Mouse (Mus musculus) liver, adult 2 months (tissue): ENCODE results near the gene Odf3b.

Source experiments
- CTCF ChIP-seq: fragments of 200-500 bp; IDR thresholded peaks from 2 replicates; pipeline ENCODE4 v1.5.1; 2011; ENCODE audit warnings: low read depth, low read length, control low read depth
- POLR2A ChIP-seq: fragments of 200-500 bp; IDR thresholded peaks from 2 replicates; pipeline ENCODE4 v1.6.1; 2011; ENCODE audit warnings: low read length, control low read depth; ENCODE audit not compliant: insufficient read depth; ENCODE audit errors: extremely low read depth

GRCm38 (mm10) chr15:89410118-89410517 lies 31.0 kb upstream of the Odf3b start, which contains the start of gene Syce3:
- TF ChIP-seq POLR2A (no peak), CTCF (no peak)
